Mouse (Mus musculus) ES-Bruce4 (cell line): ENCODE results near the gene Rnf115. TPM values are rescaled to one million over a fixed set of nuclear protein-coding genes. Genes with fewer than 3 reads are reported as not detected.

ENCODE experiments used
- H3K27ac ChIP-seq: 2 replicates; pipeline ENCODE4 v1.5.1; 2012; ENCODE audit warnings: low read length, inconsistent platforms; ENCODE audit not compliant: insufficient read depth
- H3K27me3 ChIP-seq: 2 replicates; pipeline ENCODE4 v1.6.1; 2012; ENCODE audit warnings: mild to moderate bottlenecking, low read length, inconsistent platforms; ENCODE audit not compliant: control insufficient read depth, poor library complexity, insufficient read depth, severe bottlenecking
- H3K36me3 ChIP-seq: 2 replicates; pipeline ENCODE4 v1.6.1; 2012; ENCODE audit warnings: inconsistent platforms, mild to moderate bottlenecking, low read length, moderate library complexity; ENCODE audit not compliant: control insufficient read depth, poor library complexity, insufficient read depth, severe bottlenecking
- H3K4me1 ChIP-seq: one replicate; pipeline ENCODE4 v1.8.1; 2011; ENCODE audit warnings: low read length; ENCODE audit not compliant: control insufficient read depth, insufficient read depth
- H3K4me3 ChIP-seq: 2 replicates; pipeline ENCODE4 v1.5.1; 2011; ENCODE audit warnings: low read depth, mild to moderate bottlenecking, low read length
- H3K9ac ChIP-seq: 2 replicates; pipeline ENCODE4 v1.6.1; 2012; ENCODE audit warnings: low read depth, mild to moderate bottlenecking, inconsistent platforms; ENCODE audit not compliant: poor library complexity, severe bottlenecking
- H3K9me3 ChIP-seq: replicated peaks from 2 replicates; pipeline ENCODE4 v1.6.1; 2012; ENCODE audit warnings: mild to moderate bottlenecking, low read length, inconsistent platforms; ENCODE audit not compliant: control insufficient read depth, poor library complexity, insufficient read depth, severe bottlenecking
- CTCF ChIP-seq: IDR thresholded peaks from one replicate; pipeline ENCODE4 v1.8.1; 2011; ENCODE audit warnings: low read depth, low read length
- EP300 ChIP-seq: IDR thresholded peaks from 2 replicates; pipeline ENCODE4 v1.6.1; 2011; ENCODE audit warnings: low read depth, low read length; ENCODE audit not compliant: insufficient read depth
- POLR2A ChIP-seq: IDR thresholded peaks from one replicate; pipeline ENCODE4 v1.8.1; 2011; ENCODE audit warnings: low read length; ENCODE audit not compliant: insufficient read depth
- polyA plus RNA-seq: library from polyadenylated mRNA; stranded (reverse); fragments of >200 nt; gene quantifications from 2 replicates; pipeline ENCODE4 v1.2.4, GENCODE M21; 2011; ENCODE audit warnings: low read depth; ENCODE audit not compliant: missing spikeins, insufficient read depth, insufficient read length

Rnf115 gene
- 49.9 and 52.3 TPM in 2 replicates for polyA plus RNA-seq

DNA sequence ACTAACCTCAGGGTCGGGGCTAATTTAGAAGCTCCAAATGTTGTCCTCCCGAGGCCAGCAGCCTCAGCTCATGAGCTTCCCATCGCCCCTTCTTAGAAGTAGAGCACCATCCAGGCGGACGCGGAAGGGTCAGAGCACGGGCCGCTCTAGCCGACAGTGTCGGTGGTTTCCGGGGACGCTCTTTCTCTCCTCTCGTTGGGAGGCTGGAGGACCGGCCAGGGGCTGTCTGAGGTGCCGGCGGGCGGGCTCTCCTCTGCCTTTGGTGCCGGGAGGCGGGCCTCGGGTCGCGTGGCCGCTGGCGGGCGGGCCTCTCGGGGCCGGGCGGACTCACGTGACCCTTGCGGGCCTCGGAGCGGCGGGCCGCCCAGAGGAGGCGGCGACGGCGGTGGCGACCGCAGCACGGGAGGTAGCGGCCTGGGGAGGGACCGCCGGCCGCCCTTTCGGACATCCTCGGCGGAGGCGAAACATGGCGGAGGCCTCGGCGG lies at the start of gene Rnf115, which contains the start of gene Polr3c:
Gene Rnf115, plus strand, starts transcription at position 322 of the 485 bp plus-strand sequence.
Gene Polr3c, minus strand, starts transcription at position 286 of the 485 bp plus-strand sequence.
- H3K4me3 ChIP-seq = peak within 1 kb of the TSS; percentile 99
- H3K27me3 ChIP-seq = no peaks in the 10 kb centered on the region
- TF ChIP-seq POLR2A = peak; percentile 21
- no peak for TF ChIP-seq EP300
- no peak for TF ChIP-seq CTCF
- no peaks in the 10 kb centered on the region for H3K9me3 ChIP-seq
- H3K27ac ChIP-seq = no peak within 1 kb of the TSS; the same call in 1 of the 2 replicates
- H3K36me3 ChIP-seq = peaks cover 2% of the 10 kb centered on the region; the same call in 1 of the 2 replicates
- peaks cover 8% of the 10 kb centered on the region for H3K4me1 ChIP-seq
- H3K9ac ChIP-seq = peak within 1 kb of the TSS; percentile 87

DNA sequence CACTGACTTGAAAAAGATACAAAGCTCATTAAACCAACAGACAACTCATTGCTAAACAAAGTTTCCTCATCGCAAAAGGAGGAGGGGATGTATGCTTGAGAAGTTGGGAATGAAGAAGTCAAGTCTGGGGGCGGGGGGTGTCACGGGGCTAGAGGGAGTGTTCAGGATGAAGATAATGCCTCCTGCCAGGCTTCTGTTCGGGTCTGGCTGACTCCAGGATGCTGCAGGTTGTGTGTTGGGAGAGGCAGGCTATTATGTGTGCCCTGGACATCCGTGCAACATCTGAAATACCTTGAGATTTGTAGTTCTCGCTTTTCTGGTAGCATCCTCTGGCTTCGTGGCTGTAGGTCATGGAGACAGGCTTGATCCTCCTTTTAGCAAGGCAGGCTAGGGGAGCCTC lies 49.0 kb upstream of the Rnf115 start:
- no peaks in the 10 kb centered on the region for H3K36me3 ChIP-seq
- H3K9me3 ChIP-seq = no peaks in the 10 kb centered on the region
- peak overlapping the region; percentile 89 for H3K27ac ChIP-seq
- TF ChIP-seq EP300 (peak; percentile 61; the same call in 1 of the 2 replicates), CTCF (no peak), POLR2A (no peak)
- peaks cover 7% of the 10 kb centered on the region for H3K4me1 ChIP-seq
- H3K4me3 ChIP-seq = no peak overlapping the region
- no peaks in the 10 kb centered on the region for H3K27me3 ChIP-seq
- peak overlapping the region; percentile 15 for H3K9ac ChIP-seq

DNA sequence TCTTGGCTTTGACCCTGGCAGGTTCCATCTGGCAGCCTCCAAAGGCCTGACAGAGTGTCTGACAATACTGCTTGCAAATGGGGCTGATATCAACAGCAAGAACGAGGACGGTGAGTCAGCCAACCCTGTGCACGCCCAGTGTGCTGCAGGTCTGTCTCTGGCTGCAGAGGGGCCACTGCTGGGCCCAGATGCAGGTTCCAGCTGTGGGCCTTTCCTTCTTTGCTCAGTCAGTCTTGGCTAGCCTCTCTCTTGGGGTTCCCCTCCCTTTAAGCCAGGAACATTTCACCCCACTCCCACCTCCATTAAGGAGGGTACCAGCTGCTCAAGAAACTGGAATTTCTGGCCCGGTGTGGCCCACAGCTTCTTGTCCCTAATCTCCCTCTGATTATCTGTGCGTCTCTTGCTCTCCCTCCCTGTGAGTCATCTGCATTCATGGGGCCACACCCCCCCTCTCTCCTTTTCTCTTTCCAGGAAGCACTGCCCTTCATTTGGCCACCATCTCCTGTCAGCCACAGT lies 48.2 kb upstream of the Rnf115 start:
- H3K4me1 ChIP-seq = peaks cover 6% of the 10 kb centered on the region
- peak overlapping the region; percentile 15; the same call in 1 of the 2 replicates for H3K9ac ChIP-seq
- peak overlapping the region; percentile 11; the same call in 1 of the 2 replicates for H3K4me3 ChIP-seq
- TF ChIP-seq CTCF = no peak
- TF ChIP-seq POLR2A = no peak
- peak; percentile 95 for TF ChIP-seq EP300
- no peaks in the 10 kb centered on the region for H3K36me3 ChIP-seq
- H3K9me3 ChIP-seq = no peaks in the 10 kb centered on the region
- no peaks in the 10 kb centered on the region for H3K27me3 ChIP-seq
- peak overlapping the region; percentile 89 for H3K27ac ChIP-seq

DNA sequence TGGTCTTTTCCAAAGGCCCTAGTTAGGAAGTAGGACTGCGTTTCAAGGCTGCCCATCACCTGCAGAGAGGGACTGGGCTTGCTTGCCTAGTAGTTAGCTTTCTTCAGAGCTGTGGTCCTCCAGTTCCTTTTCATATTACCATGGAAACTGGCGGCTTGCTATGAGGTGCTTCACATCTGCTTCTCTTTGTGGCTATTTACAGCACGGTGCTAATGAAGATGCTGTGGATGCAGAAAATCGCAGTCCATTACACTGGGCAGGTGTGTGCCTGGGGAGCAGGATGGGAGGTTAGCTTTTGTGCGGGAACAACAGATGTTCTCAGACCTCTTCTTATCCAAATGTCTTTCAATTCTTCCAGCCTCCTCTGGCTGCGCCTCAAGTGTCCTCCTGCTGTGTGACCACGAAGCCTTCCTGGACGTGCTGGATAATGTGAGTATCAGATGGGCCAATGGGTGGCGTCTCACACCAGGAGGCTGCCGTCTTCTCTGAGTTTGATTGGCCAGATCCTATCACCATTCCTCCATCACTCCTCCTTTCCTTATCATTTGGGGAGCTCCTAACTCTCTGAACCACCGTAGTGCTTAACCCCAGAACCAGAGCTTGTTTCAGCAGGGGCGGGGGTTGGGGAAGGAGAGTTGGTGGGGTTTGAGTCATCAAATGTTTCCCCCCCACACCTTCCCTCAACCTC lies 47.1 kb upstream of the Rnf115 start:
- no peaks in the 10 kb centered on the region for H3K36me3 ChIP-seq
- H3K4me3 ChIP-seq = peak overlapping the region; percentile 20
- H3K27me3 ChIP-seq = no peaks in the 10 kb centered on the region
- peaks cover 5% of the 10 kb centered on the region for H3K4me1 ChIP-seq
- no peak overlapping the region for H3K9ac ChIP-seq
- peak overlapping the region; percentile 94 for H3K27ac ChIP-seq
- no peaks in the 10 kb centered on the region for H3K9me3 ChIP-seq
- TF ChIP-seq EP300 (peak; percentile 97), POLR2A (no peak), CTCF (no peak)

DNA sequence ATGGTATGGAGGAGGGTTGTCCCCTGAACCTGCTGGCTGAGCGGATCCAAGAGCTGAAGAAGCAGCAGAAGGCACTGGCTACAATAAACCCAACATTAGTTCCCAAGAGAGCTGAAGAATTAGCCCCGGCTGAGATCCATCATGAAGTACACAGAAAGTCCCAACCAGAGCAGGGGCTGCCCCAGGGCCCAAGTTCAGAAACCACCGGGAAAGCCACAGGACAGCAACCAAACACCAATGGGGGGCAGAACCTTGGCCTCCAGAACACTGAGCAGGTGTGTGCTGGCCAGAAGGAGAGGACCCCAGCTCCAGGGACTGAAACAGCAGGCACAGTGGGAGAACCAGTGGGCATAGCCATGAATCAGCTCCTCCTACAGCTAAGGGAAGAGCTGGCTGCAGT lies 44.0 kb upstream of the Rnf115 start:
- TF ChIP-seq EP300 (no peak), CTCF (no peak), POLR2A (no peak)
- Histone ChIP-seq H3K27me3 (no peaks in the 10 kb centered on the region), H3K9me3 (no peaks in the 10 kb centered on the region), H3K4me3 (no peak overlapping the region), H3K27ac (no peak overlapping the region), H3K4me1 (peaks cover 5% of the 10 kb centered on the region), H3K36me3 (no peaks in the 10 kb centered on the region), H3K9ac (no peak overlapping the region)
